Mouse (Mus musculus): Measurements from ENCODE around the gene Cmtm5. TPM values are rescaled to one million over a fixed set of nuclear protein-coding genes. Genes with fewer than 3 reads are reported as not detected.

Gene Cmtm5
- polyA plus RNA-seq, 1 experiment from 2014 or later: not detected

DNA sequence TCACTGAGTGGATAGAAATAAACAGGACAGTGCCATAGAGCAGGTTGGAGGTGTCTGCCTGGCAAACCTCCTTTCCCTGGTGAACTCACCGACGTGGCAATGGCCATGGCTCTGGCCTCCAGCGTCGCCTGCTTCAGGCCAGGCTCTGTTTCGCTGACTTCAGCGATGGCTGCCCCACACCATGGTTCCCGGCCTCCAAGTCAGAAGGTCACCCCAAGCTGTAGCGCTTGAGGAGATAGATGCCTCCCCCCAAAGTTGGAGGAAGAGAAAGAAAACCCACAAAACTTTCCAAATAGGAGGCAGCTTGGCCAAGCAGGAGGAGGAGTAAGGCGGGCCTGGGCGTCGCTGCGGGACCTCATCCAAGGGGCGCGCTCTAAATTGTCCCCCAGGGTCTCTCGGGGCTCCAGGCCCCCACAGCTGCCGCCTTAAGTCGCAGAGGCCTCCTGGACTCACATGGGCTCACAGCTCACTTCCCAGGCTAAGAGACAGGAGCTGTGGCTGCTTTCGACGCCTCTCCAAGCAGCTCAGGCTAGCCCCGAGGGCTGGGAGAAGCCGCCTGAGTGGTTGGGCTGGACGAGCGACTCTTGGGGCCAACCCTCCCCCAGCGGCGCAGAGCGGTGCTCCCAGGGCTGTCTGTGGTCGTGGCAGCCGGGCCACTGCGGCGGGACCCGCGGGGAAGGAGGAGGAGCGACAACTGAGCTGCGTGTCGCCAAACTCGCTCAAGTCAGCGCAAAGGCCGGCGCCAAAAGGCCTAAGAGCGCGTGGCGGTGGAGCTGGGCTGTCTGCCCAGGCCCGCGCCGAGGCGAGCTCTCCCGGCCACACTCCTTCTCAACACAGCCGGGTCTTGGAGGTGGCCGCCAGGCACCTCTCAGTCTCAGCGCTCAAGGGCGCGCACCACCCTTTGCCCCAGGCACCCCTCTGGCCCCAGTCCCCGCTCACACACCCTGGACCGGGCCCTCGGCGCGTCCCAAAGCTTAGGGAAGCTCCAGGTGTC, 10.4 kb upstream of the Cmtm5 start, which contains the start of gene Efs:
Gene Efs (minus strand): TSS at position 778 of the 994 bp plus-strand sequence.
- Histone ChIP-seq H3K4me3 (ENCODE audit: inconsistent target) (no peak within 1 kb of the TSS), H3K27ac (no peak within 1 kb of the TSS), H3K79me2 (ENCODE audit: inconsistent target) (no peaks in the 10 kb centered on the region), H3K36me3 (ENCODE audit: inconsistent target) (no peaks in the 10 kb centered on the region)
- WGBS (ENCODE audit: missing documents): 17% methylated on average over 51 of the region's 57 CpGs

DNA sequence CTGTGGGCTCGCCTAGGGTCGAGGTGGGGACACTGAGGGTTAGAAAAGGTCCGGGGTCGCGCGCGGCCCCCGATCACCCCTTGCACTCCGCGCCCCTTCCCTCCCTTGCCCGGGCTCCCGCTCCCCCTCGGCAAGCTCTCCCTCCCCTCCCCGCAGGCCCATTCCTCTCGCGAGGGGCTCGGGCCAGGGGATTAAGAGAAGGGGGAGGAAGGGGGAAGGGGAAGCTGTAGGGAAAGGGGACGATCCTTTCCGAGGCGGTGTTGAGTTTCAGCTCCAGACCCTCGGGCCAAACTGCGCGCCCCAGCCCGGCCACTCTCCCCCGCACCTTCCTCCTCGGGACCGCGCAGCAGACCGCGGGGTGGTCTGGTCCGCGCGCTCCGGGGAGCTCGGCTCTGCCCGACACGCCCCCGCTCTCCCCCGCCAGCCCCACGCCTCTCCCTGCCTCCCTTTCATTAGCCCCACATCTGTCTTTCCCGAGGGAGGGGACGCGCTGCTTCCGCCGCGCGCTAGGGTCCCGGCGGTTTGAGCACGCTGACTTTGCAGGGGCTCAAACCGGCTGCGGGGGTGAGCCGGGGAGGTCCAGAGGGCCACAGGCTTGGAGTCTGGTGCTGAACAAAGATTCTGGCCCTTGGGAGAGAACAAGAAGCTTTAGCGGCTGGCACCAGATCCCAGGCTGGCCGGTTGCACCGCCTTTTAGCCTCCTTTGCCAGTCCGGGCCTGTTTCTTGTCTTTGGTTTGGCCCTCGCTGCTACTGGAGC, 9.5 kb upstream of the Cmtm5 start:
- Histone ChIP-seq H3K27ac (no peak overlapping the region), H3K79me2 (ENCODE audit: inconsistent target) (no peaks in the 10 kb centered on the region), H3K4me3 (ENCODE audit: inconsistent target) (no peak overlapping the region), H3K36me3 (ENCODE audit: inconsistent target) (no peaks in the 10 kb centered on the region)
- 4% methylated on average over 57 of the region's 58 CpGs for WGBS (ENCODE audit: missing documents)

DNA sequence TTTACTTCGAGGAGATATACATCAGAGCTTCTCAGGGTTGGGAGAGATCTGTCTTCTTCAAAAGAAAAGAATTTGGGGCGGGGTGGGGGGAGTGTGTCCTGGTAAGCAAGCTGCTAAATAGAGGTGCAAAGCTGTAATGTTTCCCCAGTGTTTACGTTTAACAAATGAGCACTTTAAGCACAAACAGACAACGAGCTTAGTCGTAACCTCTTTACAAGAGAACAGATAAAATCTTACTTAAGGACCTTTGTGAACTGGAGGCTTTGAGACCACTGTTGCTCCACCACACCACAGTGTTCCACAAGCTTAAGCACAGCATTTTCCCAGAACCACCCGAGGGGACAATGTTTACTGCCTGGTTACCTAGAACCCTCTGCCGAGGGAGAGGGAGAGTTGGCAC, 8.8 kb upstream of the Cmtm5 start:
- 53% methylated on average over 7 of the region's 7 CpGs for WGBS (ENCODE audit: missing documents)
- H3K79me2 ChIP-seq (ENCODE audit: inconsistent target): no peaks in the 10 kb centered on the region
- H3K36me3 ChIP-seq (ENCODE audit: inconsistent target): no peaks in the 10 kb centered on the region
- no peak overlapping the region for H3K27ac ChIP-seq
- H3K4me3 ChIP-seq (ENCODE audit: inconsistent target): no peak overlapping the region

DNA sequence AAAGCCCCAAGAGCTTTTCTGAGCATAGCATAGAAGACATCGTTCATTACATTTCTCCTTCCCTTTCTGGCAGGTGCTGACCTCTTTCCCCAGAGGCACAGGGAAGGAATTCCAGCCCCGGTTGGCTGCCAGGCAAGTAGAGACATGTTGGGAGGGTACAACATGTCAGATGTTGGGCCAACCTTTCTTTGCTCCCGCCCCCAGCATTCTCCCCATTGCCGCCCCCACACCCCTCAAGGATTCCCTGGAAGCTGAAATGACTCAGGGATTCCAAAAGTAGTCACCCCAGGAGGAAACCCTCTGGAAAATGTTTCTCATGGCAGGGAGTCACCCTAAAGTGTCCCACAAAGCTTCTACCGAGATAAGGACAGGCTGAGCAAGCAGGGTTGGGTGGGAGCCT, 6.3 kb upstream of the Cmtm5 start:
- no peak overlapping the region for H3K27ac ChIP-seq
- 88% methylated on average over 5 of the region's 5 CpGs for WGBS (ENCODE audit: missing documents)

DNA sequence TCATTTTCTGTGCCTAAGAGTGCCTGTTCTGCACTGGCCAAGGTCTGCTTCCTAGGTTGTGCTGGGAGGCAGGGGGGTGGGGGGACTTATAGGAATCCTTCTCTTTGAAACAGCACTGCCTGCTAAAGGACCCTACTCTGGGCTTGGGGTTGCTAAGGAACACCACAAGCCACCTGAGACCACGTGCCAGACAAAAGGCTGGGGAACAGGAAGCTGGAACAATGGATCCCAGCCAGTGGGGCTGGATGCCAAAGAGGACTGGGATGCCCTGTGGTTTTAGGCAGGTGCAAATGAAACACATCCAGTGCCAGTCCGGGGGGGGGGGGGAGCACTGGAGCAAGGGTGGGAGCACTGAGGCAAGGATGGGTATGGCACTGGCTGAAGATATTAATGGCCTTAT, 5.6 kb upstream of the Cmtm5 start:
- 21% methylated on average over 1 of the region's 2 CpGs for WGBS (ENCODE audit: missing documents)
- Histone ChIP-seq H3K36me3 (ENCODE audit: inconsistent target) (no peaks in the 10 kb centered on the region), H3K4me3 (ENCODE audit: inconsistent target) (no peak overlapping the region), H3K27ac (no peak overlapping the region), H3K79me2 (ENCODE audit: inconsistent target) (no peaks in the 10 kb centered on the region)

More for the DNA sequence above, 6.3 kb upstream of the Cmtm5 start:
- Histone ChIP-seq H3K4me3 (ENCODE audit: inconsistent target) (no peak overlapping the region), H3K79me2 (ENCODE audit: inconsistent target) (no peaks in the 10 kb centered on the region), H3K36me3 (ENCODE audit: inconsistent target) (no peaks in the 10 kb centered on the region)

DNA sequence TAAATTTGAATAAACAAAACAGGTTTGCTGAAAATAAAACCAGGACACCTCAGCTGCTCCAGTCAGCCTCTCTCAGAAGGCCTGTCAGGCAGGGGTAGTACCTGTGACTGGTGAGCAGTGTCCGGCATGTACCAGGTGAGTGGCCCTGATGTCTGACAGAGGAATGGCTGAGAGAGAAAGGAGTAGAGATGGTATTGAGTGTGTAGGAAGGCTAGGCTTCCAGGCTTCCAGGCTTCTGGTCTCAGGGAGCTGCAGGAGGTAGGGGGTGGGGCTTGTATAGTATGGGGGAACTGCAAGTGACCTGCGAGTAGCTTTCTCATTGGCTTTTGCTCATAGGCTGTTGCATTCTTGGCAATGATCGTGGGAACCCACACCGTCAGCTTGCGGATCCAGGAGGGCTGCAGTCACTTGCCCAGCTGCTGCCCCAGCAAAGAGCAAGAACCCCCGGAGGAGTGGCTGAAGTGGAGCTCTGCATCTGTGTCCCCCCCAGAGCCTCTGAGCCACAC, 3.4 kb upstream of the Cmtm5 start, which contains the start of gene Il25:
Gene Il25 (plus strand): TSS at position 51 of the 506 bp plus-strand sequence.
- Histone ChIP-seq H3K79me2 (ENCODE audit: inconsistent target) (no peaks in the 10 kb centered on the region), H3K4me3 (ENCODE audit: inconsistent target) (no peak within 1 kb of the TSS), H3K27ac (no peak within 1 kb of the TSS), H3K36me3 (ENCODE audit: inconsistent target) (no peaks in the 10 kb centered on the region)
- 71% methylated on average over 6 of the region's 6 CpGs for WGBS (ENCODE audit: missing documents)

DNA sequence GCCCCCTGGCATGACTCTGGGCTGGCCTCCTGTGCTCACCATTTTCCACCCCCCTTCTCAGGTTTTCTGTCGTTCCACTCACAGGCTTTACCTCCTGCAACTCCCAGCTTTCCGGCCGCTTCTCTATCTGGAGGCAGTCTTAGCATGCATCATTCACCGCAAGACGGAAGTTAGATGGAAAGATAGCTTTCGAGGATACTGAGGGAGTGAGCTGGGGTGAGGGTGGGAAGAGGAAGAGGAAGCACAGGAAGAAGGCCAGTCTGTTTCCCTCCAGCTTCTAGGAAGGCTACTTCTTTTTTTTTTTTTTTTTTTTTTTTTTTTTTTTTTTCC, 735 bp downstream of the Cmtm5 start:
- H3K27ac ChIP-seq: no peak overlapping the region
- no peaks in the 10 kb centered on the region for H3K79me2 ChIP-seq (ENCODE audit: inconsistent target)
- H3K4me3 ChIP-seq (ENCODE audit: inconsistent target): no peak overlapping the region
- 17% methylated on average over 6 of the region's 6 CpGs for WGBS (ENCODE audit: missing documents)
- H3K36me3 ChIP-seq (ENCODE audit: inconsistent target): no peaks in the 10 kb centered on the region

DNA sequence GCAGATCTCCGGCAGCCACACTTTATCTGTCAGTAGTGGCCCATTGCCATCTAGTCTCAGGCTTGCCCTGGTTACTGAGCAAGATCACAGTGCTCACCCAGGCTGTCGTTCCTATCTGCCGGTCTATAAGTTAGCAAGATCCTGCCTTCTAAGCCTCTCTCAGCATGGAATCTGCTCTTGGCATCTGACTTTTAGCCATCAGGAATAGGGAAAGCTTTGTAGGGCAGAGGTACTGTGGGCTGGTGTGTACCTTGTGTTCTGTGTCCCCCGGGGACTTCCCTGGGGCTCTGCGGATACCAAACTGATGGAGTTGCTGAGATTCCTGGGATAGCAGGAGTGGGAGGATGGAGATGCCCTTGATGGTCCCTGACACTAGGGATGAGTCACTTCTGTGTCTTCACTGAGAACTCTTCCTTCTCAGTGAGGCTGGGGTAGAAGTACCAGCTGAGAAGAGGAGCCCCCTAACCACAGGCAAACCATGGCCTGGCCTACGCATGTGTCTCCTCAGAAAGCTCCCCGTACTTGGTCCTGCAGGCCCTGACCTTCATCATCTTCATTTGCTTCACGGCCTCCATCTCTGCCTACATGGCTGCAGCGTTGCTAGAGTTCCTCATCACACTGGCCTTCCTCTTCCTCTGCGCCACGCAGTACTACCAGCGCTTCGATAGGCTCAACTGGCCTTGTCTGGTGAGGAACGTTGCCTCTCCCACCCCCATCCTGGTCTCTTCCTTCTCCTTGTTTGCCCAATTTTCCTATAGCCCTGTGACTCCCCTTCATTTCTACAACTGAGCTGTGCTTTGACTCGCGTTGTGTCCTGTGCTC, 1.5 kb downstream of the Cmtm5 start:
- no peak overlapping the region for H3K4me3 ChIP-seq (ENCODE audit: inconsistent target)
- H3K36me3 ChIP-seq (ENCODE audit: inconsistent target): no peaks in the 10 kb centered on the region
- H3K27ac ChIP-seq: no peak overlapping the region
- WGBS (ENCODE audit: missing documents): 90% methylated on average over 16 of the region's 16 CpGs
- no peaks in the 10 kb centered on the region for H3K79me2 ChIP-seq (ENCODE audit: inconsistent target)

DNA sequence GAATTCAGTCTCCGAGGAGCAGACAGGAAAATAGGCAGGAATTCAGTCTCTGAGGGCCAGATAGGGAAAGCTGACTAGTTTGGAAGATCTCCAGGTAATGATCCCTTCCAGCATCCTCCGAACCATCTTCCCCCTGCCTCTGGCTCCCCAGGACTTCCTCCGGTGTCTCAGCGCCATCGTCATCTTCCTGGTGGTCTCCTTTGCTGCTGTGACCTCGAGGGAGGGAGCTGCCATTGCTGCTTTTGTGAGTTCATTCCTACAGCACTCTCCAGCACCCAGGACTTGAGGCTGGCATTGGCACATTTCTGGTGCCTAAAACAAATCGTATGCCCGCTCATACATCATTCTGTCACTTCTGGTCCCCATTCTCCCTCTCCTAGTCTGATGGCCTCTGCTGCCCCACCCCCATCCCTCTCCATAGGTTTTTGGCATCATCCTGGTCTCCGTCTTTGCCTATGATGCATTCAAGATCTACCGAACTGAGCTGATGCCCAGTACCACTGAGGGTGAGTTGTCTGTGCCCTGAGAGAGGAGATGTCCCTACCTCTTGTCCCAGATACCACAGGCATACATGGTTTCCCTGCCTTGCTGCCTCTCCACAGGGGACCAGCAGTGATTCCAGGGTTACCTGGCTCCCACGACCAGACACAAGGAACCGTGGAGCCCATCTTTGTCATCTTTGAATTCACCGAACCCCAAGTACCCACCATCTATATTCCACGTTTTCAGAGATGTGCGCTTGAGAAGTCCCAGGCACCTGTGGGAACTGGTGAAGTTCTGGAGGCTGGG, 2.6 kb downstream of the Cmtm5 start:
- H3K36me3 ChIP-seq (ENCODE audit: inconsistent target): no peaks in the 10 kb centered on the region
- WGBS (ENCODE audit: missing documents): 82% methylated on average over 14 of the region's 15 CpGs
- no peak overlapping the region for H3K4me3 ChIP-seq (ENCODE audit: inconsistent target)
- no peak overlapping the region for H3K27ac ChIP-seq
- H3K79me2 ChIP-seq (ENCODE audit: inconsistent target): no peaks in the 10 kb centered on the region

DNA sequence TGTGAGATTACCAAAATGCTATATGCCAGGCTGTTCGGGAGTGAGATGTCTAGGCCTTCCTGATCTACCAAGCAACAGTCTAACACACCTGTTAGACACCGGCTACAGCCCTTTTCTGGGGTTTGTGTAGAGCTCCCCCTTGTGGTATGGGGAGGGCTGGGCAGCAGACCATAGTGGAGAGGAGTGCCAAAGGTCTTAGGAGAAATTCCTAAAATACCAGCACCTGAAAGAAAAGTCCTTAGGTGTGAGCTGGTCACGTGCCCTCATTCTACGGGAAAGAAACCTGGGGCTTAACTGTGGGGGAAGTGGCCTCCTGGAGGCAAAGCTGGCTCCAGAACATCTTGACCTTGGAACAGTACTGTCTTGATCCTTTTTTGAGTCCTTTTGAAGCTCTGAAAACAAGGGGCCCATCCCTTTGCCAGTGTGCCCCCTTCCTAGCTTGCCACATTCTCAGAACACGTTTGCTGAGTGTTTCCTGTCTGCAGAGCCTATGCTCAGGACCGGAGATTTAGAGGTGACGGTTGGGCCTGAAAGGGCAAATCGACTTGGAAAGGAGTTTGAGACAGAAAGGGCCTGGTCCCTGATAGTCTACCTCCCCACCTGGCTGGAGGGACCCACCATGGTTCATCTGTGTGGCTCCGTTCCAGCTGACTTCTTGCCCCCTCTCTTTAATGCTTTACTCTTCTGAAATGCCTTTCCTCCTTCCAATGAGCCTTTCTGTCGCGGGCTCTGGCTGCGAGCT, 3.5 kb downstream of the Cmtm5 start:
- no peak overlapping the region for H3K4me3 ChIP-seq (ENCODE audit: inconsistent target)
- H3K79me2 ChIP-seq (ENCODE audit: inconsistent target): no peaks in the 10 kb centered on the region
- no peak overlapping the region for H3K27ac ChIP-seq
- no peaks in the 10 kb centered on the region for H3K36me3 ChIP-seq (ENCODE audit: inconsistent target)
- WGBS (ENCODE audit: missing documents): 51% methylated on average over 12 of the region's 12 CpGs

DNA sequence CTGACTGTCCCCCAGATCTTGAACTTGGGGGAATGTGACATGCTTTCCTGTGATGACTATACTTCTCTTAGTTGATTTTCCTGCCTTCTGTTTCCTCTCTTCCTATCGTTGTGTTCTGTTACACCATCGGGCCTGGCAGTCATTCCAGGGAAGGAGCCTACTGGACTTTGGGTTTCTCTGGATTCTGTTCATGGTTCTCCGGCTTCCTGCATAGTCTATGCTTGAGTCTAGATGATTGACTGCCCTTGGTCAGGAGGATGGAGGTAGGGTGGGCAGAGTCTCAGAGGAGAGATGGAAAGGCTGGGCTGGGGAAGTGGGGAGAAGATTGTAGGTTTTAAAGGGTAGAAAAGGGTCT, 4.1 kb downstream of the Cmtm5 start:
- H3K36me3 ChIP-seq (ENCODE audit: inconsistent target): no peaks in the 10 kb centered on the region
- 66% methylated on average over 3 of the region's 3 CpGs for WGBS (ENCODE audit: missing documents)
- H3K79me2 ChIP-seq (ENCODE audit: inconsistent target): no peaks in the 10 kb centered on the region

DNA sequence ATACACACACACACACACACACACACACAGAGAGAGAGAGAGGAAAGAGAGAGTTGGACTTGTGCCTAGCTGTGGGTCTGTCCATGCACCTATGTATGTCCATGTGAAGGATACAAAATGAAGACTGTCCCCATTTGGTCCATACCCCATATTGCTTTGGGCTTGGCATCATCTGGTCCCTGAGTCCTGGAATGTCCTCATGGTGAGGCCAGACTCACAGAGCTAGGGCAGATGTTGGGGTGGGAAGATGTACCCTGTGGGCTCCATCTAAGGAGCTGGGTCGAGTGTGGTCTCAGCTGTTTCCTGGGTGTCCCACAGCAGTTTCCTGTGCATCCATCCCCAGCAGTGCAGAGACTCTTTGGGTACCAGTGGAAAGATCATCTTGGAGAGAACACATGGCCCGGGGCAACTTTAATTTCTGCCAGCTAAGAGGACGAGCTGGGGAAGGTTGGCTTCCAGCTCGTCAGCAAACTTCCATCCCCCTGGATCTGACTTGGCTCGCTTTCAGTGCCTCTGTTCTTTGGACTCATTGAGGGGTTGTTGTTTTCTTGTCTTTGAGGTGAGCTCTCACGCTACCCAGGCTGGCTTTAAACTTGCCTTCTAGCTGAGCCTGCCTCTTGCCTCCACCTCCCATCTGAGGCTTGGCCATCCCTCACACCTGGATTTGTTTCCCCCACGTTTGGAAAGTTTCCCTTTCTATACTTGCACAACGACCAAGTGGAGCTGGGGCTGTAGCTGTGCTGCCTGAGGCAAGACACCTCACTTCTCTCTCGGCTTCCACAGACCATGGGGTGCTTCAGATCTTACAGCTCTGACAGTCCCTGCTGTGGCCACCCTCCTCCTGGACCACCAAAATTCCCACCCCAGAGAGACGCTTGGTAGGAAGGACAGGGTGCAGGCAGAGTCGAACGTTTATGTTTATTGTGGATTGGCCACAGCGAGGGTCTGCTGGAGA, 5.2 kb downstream of the Cmtm5 start:
- WGBS (ENCODE audit: missing documents): 60% methylated on average over 13 of the region's 13 CpGs
- H3K36me3 ChIP-seq (ENCODE audit: inconsistent target): no peaks in the 10 kb centered on the region
- no peak overlapping the region for H3K27ac ChIP-seq
- no peaks in the 10 kb centered on the region for H3K79me2 ChIP-seq (ENCODE audit: inconsistent target)
- no peak overlapping the region for H3K4me3 ChIP-seq (ENCODE audit: inconsistent target)

More for the DNA sequence above, 4.1 kb downstream of the Cmtm5 start:
- Histone ChIP-seq H3K27ac (no peak overlapping the region), H3K4me3 (ENCODE audit: inconsistent target) (no peak overlapping the region)

All from macrophage (primary cell).